In genomic region chrX:155622961-155623599, GRCm38 (mm10) we compare ENCODE assay signal across 8 mouse cellular contexts. TPM values are rescaled to one million over a fixed set of nuclear protein-coding genes. Genes with fewer than 3 reads are reported as not detected.
DNase-seq lines count a peak whose midpoint lies in the region; ATAC-seq and TF ChIP-seq lines count a peak whose summit lies in the region.

No protein-coding gene starts in this region.

- no peaks in the 10 kb centered on the region for H3K36me3 ChIP-seq in lung, embryonic 16.5 days (ENCODE audit: control insufficient read depth, insufficient read depth, low read length)
- H3K36me3 ChIP-seq in myocyte (ENCODE audit: control insufficient read depth, insufficient read depth) = no peaks in the 10 kb centered on the region

- H3K4me3 ChIP-seq in lung, embryonic 16.5 days (ENCODE audit: low read length) = peak overlapping the region; percentile 50
- peak overlapping the region; percentile 10 for H3K4me3 ChIP-seq in myocyte

- H3K4me2 ChIP-seq in lung, embryonic 16.5 days (ENCODE audit: low read depth, low read length) = peak overlapping the region; percentile 90
- peak overlapping the region; percentile 75 for H3K4me2 ChIP-seq in myocyte (ENCODE audit: low read depth)

- H3K27me3 ChIP-seq in lung, embryonic 16.5 days (ENCODE audit: control insufficient read depth, insufficient read depth, low read depth, low read length) = peaks cover 25% of the 10 kb centered on the region
- peaks cover 8% of the 10 kb centered on the region for H3K27me3 ChIP-seq in myocyte (ENCODE audit: control insufficient read depth, insufficient read depth, insufficient read length)

- DNase-seq in lung, postnatal 36 days = no peak
- DNase-seq in cerebellum, adult 8-10 months = peak; percentile 45
- peak; percentile 28 to 30 for DNase-seq in frontal cortex, postnatal 36 days (ENCODE audit: low spot score in 2 of 2)
- peak; percentile 35 to 45 for DNase-seq in left cerebral cortex, postnatal 36 days (ENCODE audit: low spot score in 2 of 2)
- no peak for DNase-seq in urinary bladder, postnatal 10 days (ENCODE audit: low spot score)

- no peaks in the 10 kb centered on the region for H3K4me1 ChIP-seq in lung, embryonic 16.5 days (replicated peaks; ENCODE audit: control insufficient read depth, insufficient read depth, low read length)

- H3ac ChIP-seq in myocyte (ENCODE audit: control insufficient read depth, insufficient read length) = no peak overlapping the region

- no peaks in the 10 kb centered on the region for H3K79me2 ChIP-seq in myocyte (ENCODE audit: control insufficient read depth, insufficient read depth)

- ATAC-seq in lung, embryonic 16.5 days (ENCODE audit: low read depth) = peak; percentile 47
- no peak for ATAC-seq in activated CD4-positive, CD25-positive, alpha-beta regulatory T cell, adult 4 months

- no peak overlapping the region for H3K9ac ChIP-seq in lung, embryonic 16.5 days (ENCODE audit: low read length)

- no peaks in the 10 kb centered on the region for H3K9me3 ChIP-seq in lung, embryonic 16.5 days (ENCODE audit: control insufficient read depth, low read length)

- 26% methylated on average over 24 of the region's 69 CpGs for WGBS in lung, embryonic 16.5 days

- TF ChIP-seq POLR2A in myocyte (IDR thresholded peaks at IDR 0.05; ENCODE audit: insufficient read length, low read depth) = no peak

- H3K27ac ChIP-seq in lung, embryonic 16.5 days (ENCODE audit: low read length) = no peak overlapping the region

- intact Hi-C loops in left cerebral cortex, postnatal 36 days (cut with DNase I) = no loop called here

TF ChIP-seq in myocyte, 11 proteins besides CTCF, POLR2A, EP300 and RAD21:
- TF ChIP-seq TCF3 (IDR thresholded peaks at IDR 0.05; ENCODE audit: insufficient read length, low read depth) = no peak
- TF ChIP-seq CEBPB (IDR thresholded peaks at IDR 0.05; ENCODE audit: insufficient read depth, poor library complexity, severe bottlenecking) = no peak
- TF ChIP-seq MYOG (IDR thresholded peaks at IDR 0.05; ENCODE audit: control insufficient read depth in 1 of 3, insufficient read depth in 1 of 3, insufficient read length in 2 of 3, low read depth in 2 of 3) = no peak
- TF ChIP-seq MYOD1 (IDR thresholded peaks at IDR 0.05; ENCODE audit: control insufficient read depth in 1 of 3, insufficient read length in 2 of 3, low read depth in 2 of 3) = no peak
- no peak for TF ChIP-seq REST (IDR thresholded peaks at IDR 0.05; ENCODE audit: insufficient read depth, insufficient read length)
- no peak for TF ChIP-seq POLR2AphosphoS2 (IDR thresholded peaks at IDR 0.05; ENCODE audit: insufficient read length, low read depth)
- TF ChIP-seq MAX (IDR thresholded peaks at IDR 0.05; ENCODE audit: low read depth) = no peak
- TF ChIP-seq SRF (IDR thresholded peaks at IDR 0.05; ENCODE audit: control insufficient read depth, insufficient read length, low read depth) = no peak
- no peak for TF ChIP-seq TCF12 (IDR thresholded peaks at IDR 0.05; ENCODE audit: insufficient read depth, poor library complexity, severe bottlenecking)
- no peak for TF ChIP-seq E2F4 (IDR thresholded peaks at IDR 0.05; ENCODE audit: insufficient read depth)
- TF ChIP-seq USF1 (IDR thresholded peaks at IDR 0.05; ENCODE audit: low read depth) = no peak

RNA-seq across cellular contexts. Expression of gene Ptchd1, which starts 0.5 kb away (rescaled TPM):
- polyA plus RNA-seq in lung, embryonic 16.5 days (2015; fragmentation: Nextera tagmentation; extraction: Ambion mirVana) = 0.23 and 0.26 TPM in 2 replicates
- 10 to 100 TPM; 18.7 to 19.4 TPM for total RNA-seq in left cerebral cortex, postnatal 36 days (2021)
- 0.08 TPM for polyA plus RNA-seq in myocyte (2012; fragmentation: generic; extraction: Trizol)
- polyA plus RNA-seq in activated CD4-positive, CD25-positive, alpha-beta regulatory T cell, adult 4 months (2017; shearing (Covaris generic)) = not detected

RNA-seq across cellular contexts. Expression of gene Gm15155, which starts 1.5 kb away (rescaled TPM):
- not detected in 2 replicates for polyA plus RNA-seq in lung, embryonic 16.5 days (2015; fragmentation: Nextera tagmentation; extraction: Ambion mirVana)
- 1 to 10 TPM in 1 of 2 experiments, under 1 TPM in 1; 0.52 to 1.3 TPM for total RNA-seq in left cerebral cortex, postnatal 36 days (2021)
- not detected for polyA plus RNA-seq in myocyte (2012; fragmentation: generic; extraction: Trizol)
- not detected for polyA plus RNA-seq in activated CD4-positive, CD25-positive, alpha-beta regulatory T cell, adult 4 months (2017; shearing (Covaris generic))

Comparison
In these comparisons a context has a peak if more than half of its experiments do, and no peak if none do; other contexts are left out.
1. DNase-seq: peak in cerebellum, adult 8-10 months (single experiment), frontal cortex, postnatal 36 days (2 of 2) and left cerebral cortex, postnatal 36 days (2 of 2); none in lung, postnatal 36 days (single experiment) and urinary bladder, postnatal 10 days (single experiment).